Mouse (Mus musculus): ENCODE data around the gene Anp32b. TPM values are rescaled to one million over a fixed set of nuclear protein-coding genes. Genes with fewer than 3 reads are reported as not detected.

The Anp32b gene
- polyA plus RNA-seq, 1 experiment, result 451 TPM

DNA sequence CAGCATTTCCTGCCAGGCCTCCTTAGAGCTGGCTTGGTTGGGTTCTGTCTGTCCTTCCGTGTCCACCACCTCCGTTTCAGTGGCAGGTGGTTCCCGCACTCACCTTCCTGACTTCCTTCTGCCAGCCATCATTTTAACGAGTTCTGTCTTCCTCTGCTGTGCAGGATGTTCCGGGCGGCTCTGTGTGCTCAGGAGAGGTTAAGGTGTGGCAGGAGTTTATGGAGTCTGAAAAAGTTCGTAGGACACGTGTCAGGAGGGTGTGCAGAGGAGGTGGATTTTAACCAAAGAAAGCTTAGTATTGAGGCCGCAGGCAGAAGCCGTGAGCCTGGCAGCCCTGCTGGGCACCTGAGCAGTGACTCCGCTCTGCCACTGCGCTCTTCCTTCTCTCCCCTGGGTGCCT lies 44.8 kb downstream of the Anp32b start:
- Histone ChIP-seq H3K36me3 (ENCODE audit: control insufficient read depth) (peaks cover 92% of the 10 kb centered on the region), H3K9me3 (ENCODE audit: control insufficient read depth, low read length) (no peaks in the 10 kb centered on the region), H3K4me3 (replicated peaks) (no peak overlapping the region), H3K27me3 (ENCODE audit: control insufficient read depth) (no peaks in the 10 kb centered on the region), H3K4me1 (ENCODE audit: control insufficient read depth) (peaks cover 20% of the 10 kb centered on the region)
- TF ChIP-seq GATA1 (IDR thresholded peaks at IDR 0.05; ENCODE audit: low read length) (no peak), TAL1 (IDR thresholded peaks at IDR 0.05; ENCODE audit: low read length) (no peak)

DNA sequence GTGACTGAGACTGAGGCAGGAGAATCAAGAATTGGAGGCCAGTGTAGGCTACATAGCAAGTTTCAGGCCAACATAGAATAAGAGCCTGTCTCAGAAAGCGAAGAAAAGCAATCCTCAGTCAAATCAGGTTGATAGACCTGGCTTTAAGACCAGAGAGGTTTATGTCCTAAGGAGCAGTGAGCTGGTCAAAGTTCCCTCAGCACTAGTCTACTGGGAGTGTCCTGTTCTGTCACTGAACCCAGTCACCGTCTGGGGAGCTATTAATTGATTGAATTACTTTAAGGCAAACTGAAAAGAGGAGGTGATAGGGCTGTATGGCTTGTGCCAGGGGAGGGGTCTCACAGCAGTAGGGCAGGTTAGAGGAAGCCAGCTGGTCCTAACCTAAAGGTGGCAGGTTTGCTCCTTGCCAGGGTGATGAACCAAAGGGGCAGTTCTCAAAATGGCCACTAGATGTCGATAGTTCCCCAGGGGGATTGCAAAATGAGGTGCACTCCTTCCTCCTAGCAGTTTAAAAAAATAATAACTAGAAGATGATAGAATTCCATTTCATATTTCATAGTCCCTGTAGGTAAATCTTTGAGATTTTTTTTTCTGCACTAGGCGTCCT lies 46.7 kb downstream of the Anp32b start:
- H3K9me3 ChIP-seq (ENCODE audit: control insufficient read depth, low read length), result no peaks in the 10 kb centered on the region

GRCm38 (mm10) chr4:46498511-46498910 lies 47.8 kb downstream of the Anp32b start:
- Histone ChIP-seq H3K27me3 (ENCODE audit: control insufficient read depth) (no peaks in the 10 kb centered on the region), H3K4me3 (replicated peaks) (no peak overlapping the region), H3K36me3 (ENCODE audit: control insufficient read depth) (peaks cover 94% of the 10 kb centered on the region), H3K9me3 (ENCODE audit: control insufficient read depth, low read length) (no peaks in the 10 kb centered on the region), H3K4me1 (ENCODE audit: control insufficient read depth) (peaks cover 23% of the 10 kb centered on the region)
- TF ChIP-seq TAL1 (IDR thresholded peaks at IDR 0.05; ENCODE audit: low read length) (no peak), GATA1 (IDR thresholded peaks at IDR 0.05; ENCODE audit: low read length) (no peak)

More for the DNA sequence above, 46.7 kb downstream of the Anp32b start:
- TF ChIP-seq TAL1 (IDR thresholded peaks at IDR 0.05; ENCODE audit: low read length) (no peak), GATA1 (IDR thresholded peaks at IDR 0.05; ENCODE audit: low read length) (no peak)
- H3K36me3 ChIP-seq (ENCODE audit: control insufficient read depth), result peaks cover 95% of the 10 kb centered on the region
- peaks cover 15% of the 10 kb centered on the region for H3K4me1 ChIP-seq (ENCODE audit: control insufficient read depth)
- H3K4me3 ChIP-seq (replicated peaks), result no peak overlapping the region
- H3K27me3 ChIP-seq (ENCODE audit: control insufficient read depth), result no peaks in the 10 kb centered on the region

DNA sequence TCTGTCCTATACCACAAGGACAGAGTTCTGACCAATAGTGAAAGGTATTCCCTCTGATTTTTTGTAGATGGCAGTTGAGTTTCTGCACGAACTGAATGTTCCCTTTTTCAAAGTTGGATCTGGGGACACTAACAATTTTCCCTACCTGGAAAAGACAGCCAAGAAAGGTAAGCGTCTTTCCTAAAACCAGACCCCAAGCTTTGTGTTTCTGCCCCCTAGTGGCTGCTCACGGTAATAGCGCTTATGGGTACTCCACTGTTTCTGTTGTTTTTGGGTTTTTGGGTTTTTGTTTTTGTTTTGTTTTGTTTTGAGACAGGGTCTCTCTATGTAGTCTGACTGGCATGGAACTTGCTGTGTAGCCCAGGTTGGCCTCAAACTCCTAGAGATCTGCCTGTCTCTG lies 48.3 kb downstream of the Anp32b start:
- no peaks in the 10 kb centered on the region for H3K9me3 ChIP-seq (ENCODE audit: control insufficient read depth, low read length)
- peaks cover 94% of the 10 kb centered on the region for H3K36me3 ChIP-seq (ENCODE audit: control insufficient read depth)
- H3K4me3 ChIP-seq (replicated peaks), result no peak overlapping the region
- TF ChIP-seq TAL1 (IDR thresholded peaks at IDR 0.05; ENCODE audit: low read length) (no peak), GATA1 (IDR thresholded peaks at IDR 0.05; ENCODE audit: low read length) (no peak)
- peaks cover 27% of the 10 kb centered on the region for H3K4me1 ChIP-seq (ENCODE audit: control insufficient read depth)
- no peaks in the 10 kb centered on the region for H3K27me3 ChIP-seq (ENCODE audit: control insufficient read depth)

DNA sequence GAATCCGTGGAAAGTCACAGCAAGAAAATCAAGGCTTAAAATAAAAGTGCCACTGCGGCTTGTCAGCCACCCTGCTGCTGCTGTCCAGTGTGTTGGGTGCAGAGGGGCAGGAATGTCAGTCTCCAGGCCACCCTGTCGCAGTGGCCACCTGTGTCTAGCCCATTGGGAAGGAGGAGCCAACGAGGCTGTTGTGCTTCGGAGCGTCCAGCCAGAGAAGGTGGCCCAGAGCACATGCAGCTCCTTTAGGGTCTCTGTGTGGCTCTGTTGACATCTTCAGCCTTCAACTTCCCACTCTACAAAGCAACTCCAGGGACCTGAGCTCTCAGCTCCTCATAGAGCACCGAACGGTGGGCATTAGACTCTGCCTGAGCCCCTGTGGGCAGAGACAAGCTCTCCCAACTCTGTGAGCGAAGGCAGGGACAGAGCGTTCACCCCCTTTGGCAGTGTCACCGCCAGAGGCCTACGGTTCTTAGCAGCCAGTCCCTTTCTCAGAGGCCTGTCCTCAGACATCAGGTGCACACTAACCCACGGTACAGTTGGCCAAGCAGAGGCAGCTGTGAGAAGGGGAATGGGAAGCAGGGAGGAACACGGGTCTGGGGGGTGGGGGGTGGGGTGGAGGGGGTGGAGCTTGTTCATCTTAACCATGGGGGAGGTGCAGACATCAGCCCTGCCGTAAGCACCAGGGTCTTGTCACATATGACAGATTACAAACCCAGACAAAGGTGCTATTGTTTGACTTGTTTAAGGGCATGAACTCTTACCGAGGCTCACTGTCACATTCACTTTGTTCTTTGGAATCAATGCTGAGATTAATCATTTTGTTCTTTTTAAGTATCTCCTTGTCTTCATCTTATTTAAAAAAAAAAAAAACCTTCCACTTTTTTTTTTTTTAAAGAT lies 52.2 kb downstream of the Anp32b start:
- H3K9me3 ChIP-seq (ENCODE audit: control insufficient read depth, low read length), result no peaks in the 10 kb centered on the region
- peaks cover 15% of the 10 kb centered on the region for H3K27me3 ChIP-seq (ENCODE audit: control insufficient read depth)
- peaks cover 59% of the 10 kb centered on the region for H3K4me1 ChIP-seq (ENCODE audit: control insufficient read depth)
- TF ChIP-seq GATA1 (IDR thresholded peaks at IDR 0.05; ENCODE audit: low read length) (no peak), TAL1 (IDR thresholded peaks at IDR 0.05; ENCODE audit: low read length) (no peak)
- peaks cover 72% of the 10 kb centered on the region for H3K36me3 ChIP-seq (ENCODE audit: control insufficient read depth)
- H3K4me3 ChIP-seq (replicated peaks), result no peak overlapping the region

GRCm38 (mm10) chr4:46503881-46504280 lies 53.2 kb downstream of the Anp32b start:
- H3K4me3 ChIP-seq (replicated peaks), result no peak overlapping the region
- H3K9me3 ChIP-seq (ENCODE audit: control insufficient read depth, low read length), result no peaks in the 10 kb centered on the region
- H3K27me3 ChIP-seq (ENCODE audit: control insufficient read depth), result peaks cover 15% of the 10 kb centered on the region
- no peak for TF ChIP-seq GATA1 (IDR thresholded peaks at IDR 0.05; ENCODE audit: low read length)
- TF ChIP-seq TAL1 (IDR thresholded peaks at IDR 0.05; ENCODE audit: low read length), result no peak
- H3K36me3 ChIP-seq (ENCODE audit: control insufficient read depth), result peaks cover 62% of the 10 kb centered on the region
- H3K4me1 ChIP-seq (ENCODE audit: control insufficient read depth), result peaks cover 61% of the 10 kb centered on the region

- Histone ChIP-seq H3K4me1 (ENCODE audit: control insufficient read depth) (peaks cover 56% of the 10 kb centered on the region), H3K4me3 (replicated peaks) (no peak overlapping the region), H3K36me3 (ENCODE audit: control insufficient read depth) (peaks cover 47% of the 10 kb centered on the region), H3K27me3 (ENCODE audit: control insufficient read depth) (peaks cover 15% of the 10 kb centered on the region), H3K9me3 (ENCODE audit: control insufficient read depth, low read length) (no peaks in the 10 kb centered on the region; the same call in 1 of the 2 replicates)
- TF ChIP-seq TAL1 (IDR thresholded peaks at IDR 0.05; ENCODE audit: low read length) (no peak), GATA1 (IDR thresholded peaks at IDR 0.05; ENCODE audit: low read length) (no peak)
Observed at GRCm38 (mm10) chr4:46505361-46506057, 54.8 kb downstream of the Anp32b start.

DNA sequence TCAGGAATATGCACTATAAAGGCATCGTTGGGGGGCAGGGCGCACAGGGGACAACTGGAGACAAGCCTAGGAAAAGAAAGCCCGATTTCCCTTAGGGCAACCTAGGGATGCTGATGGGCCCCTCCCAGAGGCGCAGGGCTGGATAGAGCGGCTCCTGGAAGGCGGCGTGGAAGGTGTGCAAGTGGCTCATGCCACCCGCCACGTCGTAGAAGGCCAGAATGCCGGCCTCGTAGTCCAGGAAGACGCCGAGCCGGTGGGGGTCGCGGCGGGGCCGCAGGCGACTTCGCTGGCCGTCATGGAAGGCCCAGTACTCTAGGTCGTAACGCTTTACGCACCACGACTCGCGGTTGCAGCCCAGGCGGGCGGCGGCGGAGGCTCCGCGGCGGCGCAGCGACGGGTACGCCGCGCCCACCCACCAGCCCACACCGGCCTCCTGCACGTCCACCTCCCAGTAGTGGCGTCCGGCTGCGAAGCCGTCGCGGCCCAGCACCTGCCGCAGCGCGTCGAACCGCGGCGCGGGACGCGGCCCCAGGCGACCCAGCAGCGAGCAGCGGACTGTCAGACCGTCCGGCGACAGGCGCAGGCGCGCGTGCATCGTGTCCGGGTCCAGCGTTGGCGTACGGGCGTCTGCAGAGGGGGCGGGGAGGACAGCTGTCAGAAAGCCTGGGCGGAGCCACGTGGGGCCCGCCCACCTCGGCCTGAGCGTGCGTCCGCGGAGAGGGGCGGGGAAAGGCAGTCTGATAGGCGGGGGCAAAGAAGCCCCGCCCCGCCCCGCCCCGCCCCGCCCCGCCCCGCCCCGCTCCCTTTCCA lies 56.3 kb downstream of the Anp32b start:
- peaks cover 49% of the 10 kb centered on the region for H3K4me1 ChIP-seq (ENCODE audit: control insufficient read depth)
- H3K36me3 ChIP-seq (ENCODE audit: control insufficient read depth), result peaks cover 32% of the 10 kb centered on the region
- peaks cover 3% of the 10 kb centered on the region for H3K9me3 ChIP-seq (ENCODE audit: control insufficient read depth, low read length)
- peaks cover 15% of the 10 kb centered on the region for H3K27me3 ChIP-seq (ENCODE audit: control insufficient read depth)
- H3K4me3 ChIP-seq (replicated peaks), result peak overlapping the region; percentile 76
- TF ChIP-seq GATA1 (IDR thresholded peaks at IDR 0.05; ENCODE audit: low read length), result no peak
- no peak for TF ChIP-seq TAL1 (IDR thresholded peaks at IDR 0.05; ENCODE audit: low read length)
